In genomic region chr1:181210147-181210546, GRCm38 (mm10) we compare ENCODE assay signal across 8 mouse cellular contexts. TPM values are rescaled to one million over a fixed set of nuclear protein-coding genes. Genes with fewer than 3 reads are reported as not detected.
DNase-seq lines count a peak whose midpoint lies in the region; ATAC-seq lines count a peak whose summit lies in the region.

No protein-coding gene starts in this region.

- no peak for ATAC-seq in liver, embryonic 13.5 days (ENCODE audit: low read depth)
- no peak for ATAC-seq in frontal cortex, adult (ENCODE audit: low TSS enrichment)

- no peak for DNase-seq in heart, embryonic 10.5 days (ENCODE audit: low spot score)
- no peak for DNase-seq in heart, postnatal 25 days (ENCODE audit: low spot score)
- peak; percentile 62 for DNase-seq in CD4-positive helper T cell, adult 2 months (ENCODE audit: low read depth, low spot score)
- no peak for DNase-seq in forebrain, embryonic 10.5 days (ENCODE audit: extremely low spot score, low spot score)
- no peak for DNase-seq in liver, embryonic 13.5 days
- DNase-seq in urinary bladder, postnatal 4 days (ENCODE audit: low spot score in 2 of 2) = no peak
- DNase-seq in Muller cell, postnatal 12 days (ENCODE audit: inconsistent ontology term) = no peak

- no peaks in the 10 kb centered on the region for H3K27me3 ChIP-seq in heart, embryonic 10.5 days (ENCODE audit: insufficient read depth, poor library complexity, severe bottlenecking)
- no peaks in the 10 kb centered on the region for H3K27me3 ChIP-seq in forebrain, embryonic 10.5 days (ENCODE audit: poor library complexity, severe bottlenecking)
- no peaks in the 10 kb centered on the region for H3K27me3 ChIP-seq in liver, embryonic 13.5 days

- peak overlapping the region; percentile 100 for H3K9ac ChIP-seq in liver, embryonic 13.5 days

- no peaks in the 10 kb centered on the region for H3K9me3 ChIP-seq in heart, embryonic 10.5 days
- H3K9me3 ChIP-seq in forebrain, embryonic 10.5 days = no peaks in the 10 kb centered on the region
- no peaks in the 10 kb centered on the region for H3K9me3 ChIP-seq in liver, embryonic 13.5 days (replicated peaks)

- peak overlapping the region; percentile 93 for H3K4me2 ChIP-seq in liver, embryonic 13.5 days

- H3K27ac ChIP-seq in heart, embryonic 10.5 days = peak overlapping the region; percentile 99; the same call in 1 of the 2 replicates
- no peak overlapping the region; the same call in 1 of the 2 replicates for H3K27ac ChIP-seq in forebrain, embryonic 10.5 days
- peak overlapping the region; percentile 99 for H3K27ac ChIP-seq in liver, embryonic 13.5 days

- 16% methylated on average over 4 of the region's 4 CpGs for WGBS in heart, embryonic 10.5 days
- 29% methylated on average over 4 of the region's 4 CpGs for WGBS in forebrain, embryonic 10.5 days
- 4% methylated on average over 4 of the region's 4 CpGs for WGBS in liver, embryonic 13.5 days (ENCODE audit: insufficient replicate concordance)

- H3K4me3 ChIP-seq in heart, embryonic 10.5 days = peak overlapping the region; percentile 95
- peak overlapping the region; percentile 100 for H3K4me3 ChIP-seq in forebrain, embryonic 10.5 days
- peak overlapping the region; percentile 100 for H3K4me3 ChIP-seq in liver, embryonic 13.5 days (replicated peaks)

- H3K4me1 ChIP-seq in heart, embryonic 10.5 days = peaks cover 27% of the 10 kb centered on the region
- peaks cover 33% of the 10 kb centered on the region for H3K4me1 ChIP-seq in forebrain, embryonic 10.5 days
- H3K4me1 ChIP-seq in liver, embryonic 13.5 days (replicated peaks) = peaks cover 58% of the 10 kb centered on the region

- intact Hi-C loops in heart, postnatal 25 days (cut with DNase I) = loop anchor here (10.0 kb wide), 1 partner anchor 195 kb away; no protein-coding TSS in a partner anchor

- H3K36me3 ChIP-seq in heart, embryonic 10.5 days = peaks cover 32% of the 10 kb centered on the region
- peaks cover 40% of the 10 kb centered on the region for H3K36me3 ChIP-seq in forebrain, embryonic 10.5 days (replicated peaks)
- H3K36me3 ChIP-seq in liver, embryonic 13.5 days = peaks cover 39% of the 10 kb centered on the region

RNA-seq across cellular contexts. Expression of gene Wdr26, which starts 1.7 kb away (rescaled TPM):
- polyA plus RNA-seq in heart, embryonic 10.5 days (2016; fragmentation: Nextera tagmentation; extraction: Ambion mirVana) = 24.4 and 26.3 TPM in 2 replicates
- total RNA-seq in heart, postnatal 25 days (2021) = 100 to 1,000 TPM in 1 of 2 experiments, 10 to 100 TPM in 1; 96.0 to 103 TPM
- polyA plus RNA-seq in forebrain, embryonic 10.5 days (2016; fragmentation: Nextera tagmentation; extraction: Ambion mirVana) = 26.3 and 28.1 TPM in 2 replicates
- polyA plus RNA-seq in liver, embryonic 13.5 days (2015; fragmentation: Nextera tagmentation; extraction: Ambion mirVana) = 55.6 and 62.5 TPM in 2 replicates
